Mouse (Mus musculus) kidney, adult 8-10 months (tissue): ENCODE measurements around the gene Prr23a1.
A peak's percentile ranks its signal among the peaks of the same experiment; 100 is the strongest.

Experiments used
- DNase-seq, 2 experiments: peaks; one replicate each; pipeline ENCODE4 v3.0.0; 2022

The Prr23a1 gene

GRCm38 (mm10) chr9:98842117-98842516, at the start of gene Prr23a1:
TSS of gene Prr23a1 (plus strand) at chr9:98842503.
- no peak for DNase-seq

GRCm38 (mm10) chr9:98799021-98799420, 43.3 kb upstream of the Prr23a1 start:
- DNase-seq, result no peak

- DNase-seq, result no peak
Measured at GRCm38 (mm10) chr9:98803971-98804370, 38.3 kb upstream of the Prr23a1 start.

- DNase-seq, result no peak
Measured at GRCm38 (mm10) chr9:98805511-98805910, 36.8 kb upstream of the Prr23a1 start.

GRCm38 (mm10) chr9:98805934-98806333, 36.4 kb upstream of the Prr23a1 start:
- no peak for DNase-seq

GRCm38 (mm10) chr9:98807631-98808030, 34.7 kb upstream of the Prr23a1 start:
- no peak for DNase-seq

GRCm38 (mm10) chr9:98809526-98809925, 32.8 kb upstream of the Prr23a1 start:
- DNase-seq, result peak in 1 of 2 experiments; percentile 48

- DNase-seq, result no peak
Measured at GRCm38 (mm10) chr9:98816066-98816465, 26.2 kb upstream of the Prr23a1 start.

- DNase-seq, result no peak
Measured at GRCm38 (mm10) chr9:98817592-98817991, 24.7 kb upstream of the Prr23a1 start.

- DNase-seq, result no peak
Measured at GRCm38 (mm10) chr9:98818971-98819370, 23.3 kb upstream of the Prr23a1 start.

GRCm38 (mm10) chr9:98819481-98819880, 22.8 kb upstream of the Prr23a1 start:
- no peak for DNase-seq

- no peak for DNase-seq
Measured at GRCm38 (mm10) chr9:98820461-98820860, 21.8 kb upstream of the Prr23a1 start.

- DNase-seq, result no peak
Measured at GRCm38 (mm10) chr9:98821067-98821466, 21.2 kb upstream of the Prr23a1 start.

GRCm38 (mm10) chr9:98823805-98824204, 18.5 kb upstream of the Prr23a1 start:
- no peak for DNase-seq

- no peak for DNase-seq
Measured at GRCm38 (mm10) chr9:98829508-98829907, 12.8 kb upstream of the Prr23a1 start.

GRCm38 (mm10) chr9:98837537-98838074, 4.7 kb upstream of the Prr23a1 start:
- no peak for DNase-seq

GRCm38 (mm10) chr9:98856210-98856609, 13.9 kb downstream of the Prr23a1 start, which contains the start of gene Prr23a2:
TSS of gene Prr23a2 (plus strand) at chr9:98856494.
- peak in 1 of 2 experiments; percentile 2 for DNase-seq

GRCm38 (mm10) chr9:98863463-98863862, 21.2 kb downstream of the Prr23a1 start:
- DNase-seq, result peak in 1 of 2 experiments; percentile 2

- no peak for DNase-seq
Measured at GRCm38 (mm10) chr9:98864571-98864970, 22.3 kb downstream of the Prr23a1 start, which contains the start of gene Prr23a3. TSS of gene Prr23a3 (plus strand) at chr9:98864767.
